Mouse (Mus musculus) spleen, adult 12 weeks (tissue): ENCODE results near the gene Tesk1.
A peak's percentile ranks its signal among the peaks of the same experiment; 100 is the strongest.

Experiments used
- DNase-seq: peaks from one replicate; pipeline ENCODE4 v3.0.0; 2022; ENCODE audit warnings: low spot score

Gene Tesk1

DNA sequence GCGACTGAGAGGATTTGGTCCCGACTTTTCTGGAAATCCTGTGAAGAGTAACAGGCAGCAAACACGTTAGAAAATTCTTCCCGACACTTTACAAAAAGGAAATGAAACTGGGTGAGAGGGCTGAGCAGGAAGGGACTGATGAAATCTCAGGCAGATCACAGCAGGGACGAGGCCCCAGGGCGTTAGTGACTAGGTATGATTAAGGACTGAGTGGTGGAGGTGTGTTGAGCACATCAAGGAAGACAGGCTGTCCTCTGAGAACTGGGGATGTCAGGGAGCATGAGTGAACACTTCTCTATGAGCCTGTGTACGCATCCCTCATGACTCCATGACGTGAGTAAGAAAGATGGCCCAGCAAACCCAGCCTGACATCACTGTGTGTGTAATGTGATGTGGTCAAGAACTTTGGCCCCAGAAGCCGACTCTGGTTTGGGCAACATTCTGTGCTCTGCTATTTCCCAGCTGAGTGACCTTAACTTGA lies 21.9 kb upstream of the Tesk1 start:
- DNase-seq: no peak

DNA sequence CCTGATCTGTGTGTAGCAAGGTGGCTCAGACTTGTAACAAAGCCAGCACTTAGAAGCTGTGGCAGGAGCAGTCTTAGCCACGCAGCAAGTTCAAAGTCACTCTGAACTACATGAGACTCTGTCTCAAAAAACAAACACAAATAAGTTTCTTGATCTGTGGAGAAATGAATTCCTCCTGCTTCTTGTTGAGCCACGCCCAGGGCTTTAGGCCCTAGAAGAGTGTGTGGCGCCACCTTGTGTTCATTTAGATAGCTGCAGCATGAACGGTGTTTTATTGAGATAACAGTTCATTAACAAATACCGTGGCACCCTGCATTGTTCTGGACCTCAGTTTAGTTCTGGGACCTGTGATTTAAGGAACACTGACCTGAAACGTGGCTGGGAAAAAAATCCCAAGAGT lies 21.4 kb upstream of the Tesk1 start:
- DNase-seq: peak; percentile 36

DNA sequence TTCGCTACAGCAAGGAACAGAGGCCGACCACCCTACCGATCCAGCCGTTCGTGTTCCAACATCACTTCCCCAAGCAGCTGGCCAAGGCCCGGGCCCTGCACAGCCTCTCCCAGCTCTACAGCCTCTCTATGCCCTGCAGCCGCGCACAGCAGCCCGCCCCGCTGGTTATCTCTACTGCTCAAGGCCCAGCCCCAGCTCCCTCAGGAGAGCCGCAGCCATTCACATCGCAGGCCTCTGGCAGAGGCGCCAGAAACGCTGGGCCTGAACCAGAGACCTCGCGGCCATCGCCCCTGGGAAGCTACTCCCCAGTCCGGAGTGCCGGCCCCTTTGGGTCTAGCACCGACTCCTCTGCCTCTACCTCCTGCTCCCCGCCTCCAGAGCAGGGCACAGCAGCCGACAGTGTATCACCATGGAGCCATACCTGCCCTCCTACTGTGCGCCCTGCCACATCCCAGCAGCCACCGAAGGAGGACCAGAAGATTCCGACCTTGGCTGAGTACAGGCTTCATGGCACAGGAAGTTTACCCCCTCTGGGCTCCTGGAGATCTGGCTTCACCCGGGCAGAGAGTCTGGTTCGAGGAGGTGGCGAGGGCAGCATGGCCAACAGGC lies 20.0 kb upstream of the Tesk1 start:
- DNase-seq: no peak

DNA sequence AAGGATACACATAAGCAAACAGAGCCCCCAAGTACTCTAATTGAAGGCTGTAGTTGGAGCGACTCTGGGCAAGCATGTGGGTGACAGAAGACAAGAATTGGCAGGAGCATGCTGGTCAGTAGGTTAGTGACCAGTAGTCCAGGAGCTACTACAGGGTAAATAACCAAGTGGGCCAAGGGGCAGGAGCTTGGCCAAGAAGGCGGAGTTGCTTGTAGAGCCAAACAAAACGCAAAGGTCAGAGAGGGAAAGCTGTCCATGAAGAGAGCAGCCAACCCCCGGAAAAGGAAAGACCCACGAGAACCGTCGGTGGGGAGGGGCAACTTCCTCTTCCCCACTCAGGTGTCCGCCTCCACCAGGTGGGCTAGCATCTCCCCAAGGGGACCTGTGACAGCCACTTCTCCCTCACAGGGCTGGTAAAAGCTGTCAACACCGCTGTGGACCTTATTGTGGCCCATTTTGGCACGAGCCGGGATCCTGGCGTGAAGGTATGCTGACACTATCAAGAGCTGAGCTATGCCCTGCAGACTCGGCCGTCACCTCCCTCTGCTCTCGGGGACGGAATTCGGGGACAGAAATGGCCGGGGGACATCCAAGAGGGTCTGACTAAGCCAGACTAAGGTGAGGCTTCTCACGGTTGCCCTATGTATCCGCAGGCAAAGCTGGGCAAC lies 18.3 kb upstream of the Tesk1 start:
- DNase-seq: no peak

DNA sequence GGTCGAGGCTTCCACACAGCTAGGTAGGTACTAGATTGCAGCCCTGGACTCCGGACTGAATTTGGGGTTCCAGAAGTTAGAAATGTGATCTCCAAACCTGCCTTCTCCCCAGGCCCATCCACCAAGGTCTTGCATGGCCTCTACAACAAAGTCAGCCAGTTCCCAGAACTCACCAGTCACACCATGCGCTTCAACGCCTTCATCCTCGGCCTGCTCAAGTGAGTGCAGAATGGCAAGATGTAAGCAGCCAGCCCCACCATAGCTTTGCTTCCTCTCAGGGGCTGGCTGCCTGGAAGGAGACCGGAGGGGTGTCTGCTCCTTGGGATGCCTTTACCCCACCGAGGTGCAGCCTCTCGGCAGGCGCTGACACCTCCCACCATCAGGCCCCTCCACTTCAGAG lies 17.7 kb upstream of the Tesk1 start:
- no peak for DNase-seq

DNA sequence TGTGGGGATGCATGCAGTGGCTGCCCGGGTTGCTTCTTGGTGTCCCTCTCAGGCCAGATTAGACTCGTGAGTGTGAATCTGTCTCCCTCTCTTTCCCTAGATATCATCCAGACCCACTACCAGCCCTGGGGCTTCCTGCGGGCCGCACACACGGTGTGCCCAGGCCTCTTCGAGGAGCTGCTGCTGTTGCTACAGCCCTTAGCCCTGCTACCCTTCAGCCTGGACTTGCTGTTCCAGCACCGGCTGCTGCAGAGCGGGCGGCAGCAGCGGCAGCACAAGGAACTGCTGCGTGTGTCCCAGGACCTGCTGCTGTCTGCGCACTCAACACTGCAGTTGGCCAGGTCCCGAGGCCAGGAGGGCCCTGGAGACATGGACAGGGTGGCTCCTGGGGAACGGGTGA lies 16.5 kb upstream of the Tesk1 start:
- no peak for DNase-seq

DNA sequence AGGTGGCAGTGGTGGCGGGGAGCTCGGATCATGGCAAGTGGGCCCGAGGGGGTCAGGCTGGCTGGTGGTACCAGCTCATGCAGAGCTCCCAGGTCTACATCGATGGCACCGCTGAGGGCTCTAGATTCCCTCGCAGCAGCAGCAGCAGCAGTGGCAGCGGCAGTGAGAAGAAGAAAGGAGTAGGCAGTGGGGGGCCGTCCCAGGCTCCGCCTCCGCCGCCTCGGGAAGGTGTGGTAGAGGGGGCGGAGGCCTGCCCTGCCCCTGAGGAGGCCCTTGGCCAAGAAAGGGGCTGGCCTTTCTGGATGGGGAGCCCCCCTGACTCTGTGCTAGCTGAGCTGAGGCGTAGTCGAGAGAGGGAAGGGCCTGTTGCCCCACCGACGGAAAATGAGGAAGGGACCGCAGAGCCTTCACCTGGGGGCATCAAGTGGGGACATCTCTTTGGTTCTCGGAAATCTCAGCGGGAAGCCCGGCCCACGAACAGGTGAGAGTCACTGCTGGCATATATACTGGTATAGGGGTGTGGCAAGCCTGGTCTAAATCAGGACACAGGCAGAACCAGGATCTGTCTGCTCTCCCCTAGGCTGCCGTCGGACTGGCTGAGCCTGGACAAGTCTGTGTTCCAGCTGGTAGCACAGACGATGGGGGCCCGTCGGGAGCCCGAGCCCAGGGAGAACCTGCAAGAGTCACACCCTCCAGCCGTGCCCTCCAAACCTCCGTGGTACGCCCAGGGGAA lies 15.9 kb upstream of the Tesk1 start:
- no peak for DNase-seq

DNA sequence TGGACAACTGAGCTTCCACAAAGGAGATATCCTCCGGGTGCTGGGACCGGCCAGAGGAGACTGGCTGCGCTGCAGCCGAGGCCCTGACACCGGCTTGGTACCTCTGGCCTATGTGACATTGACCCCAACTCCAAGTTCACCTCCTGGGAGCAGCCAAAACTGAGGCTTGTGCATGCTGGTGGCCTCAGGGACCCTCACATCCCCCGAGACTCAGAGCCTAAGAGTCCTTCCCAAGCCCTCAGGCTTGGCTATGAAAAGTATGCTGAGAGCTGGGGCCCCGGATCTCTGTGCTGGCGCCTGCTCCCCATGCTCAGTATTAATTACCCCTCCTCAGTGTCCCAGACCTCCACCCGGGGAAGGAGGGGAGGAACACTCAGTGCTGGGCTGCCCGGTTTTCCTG lies 15.3 kb upstream of the Tesk1 start:
- no peak for DNase-seq

DNA sequence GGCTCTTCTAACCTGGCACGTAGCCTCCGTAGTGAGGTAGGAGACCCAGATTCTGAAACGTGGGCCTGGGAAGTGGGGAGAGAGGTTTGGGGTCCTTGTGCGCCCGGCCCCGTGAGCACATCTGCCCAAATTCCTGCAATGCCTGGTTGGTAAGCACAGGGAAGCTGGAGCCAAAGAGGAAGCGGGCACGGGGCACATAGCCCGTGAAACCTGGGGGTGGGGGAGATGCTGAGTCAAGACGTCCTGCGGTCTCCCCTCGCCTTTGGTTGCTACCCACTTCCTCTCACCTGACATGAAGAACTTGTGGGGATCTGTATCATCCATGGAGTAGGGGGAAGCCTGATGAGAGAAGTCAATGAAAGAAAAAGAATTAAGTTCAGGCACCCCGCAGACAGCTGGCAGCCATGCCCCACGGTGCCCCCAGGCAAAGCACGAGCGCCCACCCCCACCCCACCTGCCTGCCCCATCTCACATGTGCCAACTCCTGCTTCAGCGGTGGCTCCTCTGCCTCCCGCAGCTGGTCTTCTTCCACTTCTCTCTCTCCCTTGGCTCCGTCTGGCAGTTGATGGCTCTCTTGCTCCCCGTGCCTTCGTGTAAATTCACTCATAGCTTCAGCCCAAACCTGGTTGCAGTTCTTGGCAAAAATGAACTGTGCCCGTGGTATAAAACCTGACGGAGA lies 14.1 kb upstream of the Tesk1 start:
- DNase-seq: no peak

DNA sequence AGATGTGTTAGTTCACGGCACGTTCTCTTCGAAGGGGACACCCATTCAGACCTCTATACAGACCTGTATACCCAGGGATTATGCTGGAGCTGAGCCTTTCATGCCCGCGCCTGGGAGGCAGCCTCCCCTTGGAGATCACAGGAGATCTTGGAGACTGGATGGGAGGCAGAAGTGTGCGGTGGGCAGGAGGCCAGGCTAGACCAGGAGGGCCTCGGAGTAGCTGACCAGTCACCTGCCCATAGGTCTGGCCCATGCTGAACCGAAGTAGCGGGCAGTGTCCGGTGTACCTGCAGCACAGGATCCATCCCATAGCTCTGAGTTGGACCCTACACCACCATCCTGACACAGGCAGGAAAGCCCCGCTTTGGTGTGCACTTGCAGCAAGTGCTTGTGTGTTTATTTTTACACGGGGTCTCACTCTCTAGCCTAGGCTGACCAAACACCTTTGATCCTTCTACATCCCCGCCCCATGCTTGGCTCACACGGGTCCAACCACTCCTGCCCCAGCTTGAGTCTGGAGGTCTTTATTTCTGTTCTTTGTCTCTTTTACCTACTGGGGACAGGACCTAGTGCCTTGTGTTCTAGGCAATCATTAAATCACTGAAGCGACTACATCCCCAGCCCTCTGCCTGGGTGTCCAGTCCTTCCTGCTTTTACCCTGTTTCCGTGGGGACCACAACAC lies 13.4 kb upstream of the Tesk1 start:
- no peak for DNase-seq

DNA sequence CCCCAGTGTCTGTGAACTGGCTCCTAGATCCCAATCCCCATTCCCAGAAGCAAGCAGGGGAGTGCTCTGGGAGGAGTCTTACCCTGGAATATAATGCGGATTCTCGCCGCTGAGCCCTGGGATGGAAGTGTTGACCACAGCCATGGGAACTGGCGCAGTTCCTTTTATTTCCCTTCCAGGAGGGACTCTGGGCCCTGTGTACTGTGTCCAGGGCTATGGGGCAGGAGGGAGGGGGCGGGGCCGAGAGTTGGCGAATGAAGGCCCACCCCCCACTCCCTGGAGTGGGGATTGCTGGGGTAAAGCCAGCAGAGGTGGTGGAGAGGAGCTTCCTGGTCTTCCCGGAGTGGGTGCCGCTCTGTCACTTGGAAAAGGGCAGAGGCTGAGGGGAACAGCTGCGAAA lies 12.8 kb upstream of the Tesk1 start, which contains the start of gene Fam166b:
Fam166b (minus strand) TSS at position 189 of the 400 bp plus-strand sequence.
- DNase-seq: no peak

DNA sequence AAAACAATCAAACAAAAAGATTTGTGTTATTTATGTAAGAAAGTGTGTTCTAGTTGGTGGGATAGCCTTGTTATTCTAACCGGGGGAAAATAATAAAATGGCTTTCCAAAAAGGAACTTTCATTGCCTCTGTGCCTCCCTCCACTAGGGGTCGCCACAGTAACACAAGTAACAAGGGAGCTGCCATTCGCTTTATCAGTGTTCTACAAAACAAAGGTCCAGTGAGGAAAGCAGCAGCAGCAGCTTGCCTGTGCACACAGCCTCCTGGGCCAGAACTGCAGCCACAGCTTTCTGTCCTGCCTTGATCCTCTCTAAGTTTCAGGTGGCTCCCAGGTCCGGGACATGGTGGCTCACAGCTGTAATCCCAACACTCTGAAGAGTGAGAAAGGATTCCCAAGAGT lies 10.0 kb upstream of the Tesk1 start:
- DNase-seq: peak; percentile 52

DNA sequence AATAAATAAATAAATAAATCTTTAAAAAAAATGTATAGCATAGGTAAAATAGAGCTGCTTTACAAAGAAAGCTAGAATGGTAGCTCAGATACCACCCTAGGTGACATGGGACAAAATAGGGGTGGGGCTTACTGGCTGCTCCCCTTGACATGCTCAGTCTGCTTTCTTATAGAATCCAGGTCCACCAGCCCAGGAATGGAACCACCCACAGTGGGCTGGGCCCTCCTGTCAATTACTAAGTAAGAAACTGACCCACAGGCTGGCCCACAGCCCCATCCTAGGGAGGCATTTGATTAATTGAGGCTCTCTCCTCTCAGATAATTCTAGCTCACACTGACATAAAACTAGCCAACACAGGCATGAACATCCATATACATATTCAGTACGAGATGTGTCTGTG lies 8.9 kb upstream of the Tesk1 start:
- no peak for DNase-seq

DNA sequence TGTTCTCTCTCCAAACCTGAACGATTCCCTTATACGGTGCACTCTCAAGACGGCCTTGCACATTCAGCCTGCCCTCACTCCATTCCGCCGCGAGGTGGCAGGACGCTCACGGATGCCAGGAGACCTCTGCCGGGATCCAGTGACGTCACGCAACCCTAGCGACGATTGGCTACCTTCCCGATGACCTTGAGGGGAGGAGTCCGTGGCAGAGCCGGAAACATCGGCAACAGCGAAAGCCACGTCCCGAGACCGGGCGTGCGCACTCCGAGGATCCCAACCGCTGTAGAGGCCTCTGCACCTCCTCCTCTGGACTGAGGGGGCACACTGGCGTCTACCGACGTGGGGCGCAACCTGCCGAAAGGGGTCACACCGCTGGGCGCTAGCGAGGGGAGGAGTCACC lies 305 bp downstream of the Tesk1 start:
- DNase-seq: peak; percentile 92

DNA sequence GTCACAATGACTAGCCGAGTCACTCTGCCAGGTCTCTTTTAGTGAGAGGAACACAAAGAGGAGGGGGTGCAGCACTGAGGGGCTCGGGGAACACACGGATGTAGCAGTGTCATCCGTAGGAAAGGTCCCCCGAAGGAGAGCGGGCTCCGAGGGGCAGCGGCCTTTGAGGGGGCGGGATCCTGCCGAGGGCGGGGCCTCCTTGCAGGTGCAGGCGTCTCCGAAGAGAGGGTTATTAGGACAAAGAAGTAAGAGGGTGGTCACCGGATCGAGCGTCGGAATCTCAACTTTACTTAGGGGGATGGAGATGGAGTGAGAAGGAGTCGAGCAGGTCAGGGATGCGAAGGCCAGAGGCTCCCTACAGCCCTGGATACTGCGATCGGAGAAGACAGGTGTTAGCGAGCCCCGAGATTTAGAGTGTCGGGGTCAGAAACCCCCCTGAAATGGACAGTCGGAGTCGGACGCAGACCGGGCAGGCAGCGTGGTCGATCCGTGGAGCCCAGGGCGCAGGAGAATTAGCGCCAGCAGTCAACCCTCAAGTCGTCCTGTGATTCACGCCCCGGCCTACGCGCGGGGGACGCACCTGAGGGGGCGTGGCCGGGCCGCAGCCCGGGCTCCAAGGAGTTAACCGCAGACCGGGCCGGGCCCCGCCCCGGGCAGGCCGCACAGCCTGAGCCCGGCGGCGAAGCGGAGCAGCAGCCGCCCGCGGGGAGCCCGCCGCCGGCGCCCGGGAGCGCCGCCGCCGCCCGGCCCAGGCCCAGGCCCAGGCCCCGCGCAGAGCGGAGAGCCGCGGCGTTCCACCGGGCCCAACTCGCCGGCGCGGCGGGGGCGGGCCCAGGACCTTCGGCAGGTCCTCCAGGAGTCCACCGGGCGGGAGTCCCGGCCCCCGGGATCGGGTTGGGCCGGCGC lies 970 bp downstream of the Tesk1 start:
- peak; percentile 65 for DNase-seq

DNA sequence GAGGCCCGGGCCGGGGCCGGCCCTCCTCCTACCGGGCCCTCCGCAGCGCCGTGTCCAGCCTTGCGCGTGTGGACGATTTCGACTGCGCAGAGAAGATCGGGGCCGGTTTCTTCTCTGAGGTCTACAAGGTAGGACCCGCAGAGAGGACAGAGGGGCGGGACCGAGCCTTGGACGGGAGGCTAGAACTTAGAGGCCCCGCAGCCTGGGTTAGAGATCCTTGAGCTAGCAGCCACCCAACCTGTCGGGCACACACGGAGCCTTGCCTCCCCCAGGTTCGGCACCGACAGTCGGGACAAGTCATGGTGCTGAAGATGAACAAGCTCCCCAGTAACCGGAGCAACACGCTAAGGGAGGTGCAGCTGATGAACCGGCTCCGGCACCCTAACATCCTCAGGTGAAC lies 1.8 kb downstream of the Tesk1 start:
- no peak for DNase-seq

DNA sequence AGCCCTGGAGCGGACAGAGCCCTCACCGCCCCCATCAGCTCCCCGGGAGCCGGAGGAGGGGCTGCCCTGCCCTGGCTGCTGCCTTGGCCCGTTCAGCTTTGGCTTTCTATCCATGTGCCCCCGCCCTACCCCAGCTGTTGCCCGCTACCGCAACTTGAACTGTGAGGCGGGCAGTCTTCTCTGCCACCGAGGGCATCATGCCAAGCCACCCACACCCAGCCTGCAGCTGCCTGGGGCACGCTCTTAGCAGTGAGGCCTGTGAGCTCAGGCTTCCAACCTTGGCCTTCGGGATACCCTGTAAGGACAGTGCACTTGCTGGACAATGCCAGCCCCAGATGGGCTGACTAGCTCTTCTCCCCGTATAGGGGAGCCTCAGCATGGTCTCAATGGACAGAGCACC lies 5.5 kb downstream of the Tesk1 start:
- no peak for DNase-seq

DNA sequence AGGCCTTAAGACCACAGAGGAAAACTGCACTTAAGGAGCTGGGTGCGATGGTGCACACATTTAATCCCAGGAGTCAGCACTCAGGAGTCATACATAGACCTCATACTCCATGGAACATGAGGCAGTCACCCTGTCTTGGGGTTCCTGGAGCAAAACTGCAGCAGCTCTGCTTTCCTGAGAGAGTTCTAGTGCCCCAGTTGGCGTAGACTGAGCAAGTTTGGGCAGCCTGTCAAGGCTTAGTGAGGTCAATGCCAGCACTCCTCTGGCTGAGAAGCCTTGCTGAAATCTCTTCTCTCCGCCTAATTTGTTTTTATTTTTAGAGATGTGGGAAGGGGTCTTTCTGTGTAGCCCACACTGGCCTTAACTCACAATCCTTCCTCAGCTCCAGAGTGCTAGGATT lies 6.8 kb downstream of the Tesk1 start:
- DNase-seq: no peak

DNA sequence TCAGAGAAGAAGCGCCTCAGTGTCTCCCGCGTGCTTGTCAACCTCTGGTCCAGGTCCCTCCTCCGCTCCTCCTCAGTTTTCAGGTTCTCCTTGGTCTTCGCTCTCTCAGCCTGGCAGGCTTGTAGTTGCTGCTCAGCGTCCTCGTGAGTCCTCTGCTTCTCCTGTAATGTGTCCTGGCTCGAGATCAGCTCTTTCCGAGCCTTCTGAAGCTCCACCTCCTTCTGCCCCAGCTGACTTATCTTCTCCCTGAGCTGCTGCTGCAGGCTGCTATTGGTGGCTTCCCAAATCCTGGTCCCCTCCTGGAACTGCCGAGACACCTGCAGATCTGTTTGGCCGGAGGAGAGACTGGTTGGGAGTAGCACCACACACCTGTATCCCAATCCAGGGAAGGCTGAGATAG lies 10.6 kb downstream of the Tesk1 start:
- DNase-seq: no peak

DNA sequence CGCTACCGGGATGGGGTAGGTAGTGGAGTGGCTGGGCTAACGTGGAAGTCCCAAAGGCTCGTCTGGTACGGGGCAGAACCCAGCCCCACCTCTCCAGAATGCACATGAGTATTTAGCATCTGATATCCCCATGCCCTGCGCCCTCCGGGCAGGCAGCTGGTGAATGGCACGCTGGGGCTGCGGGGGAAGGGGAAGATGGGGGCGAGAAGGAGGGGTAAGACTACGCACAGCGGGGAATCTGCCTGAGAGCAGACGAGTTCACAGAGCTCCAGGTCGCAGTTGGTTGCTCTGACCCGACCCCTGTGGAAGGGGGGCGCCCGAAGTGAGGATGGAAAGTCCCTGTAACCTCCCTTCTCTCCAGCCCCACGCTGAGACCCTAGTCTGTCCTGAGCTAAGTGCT lies 11.7 kb downstream of the Tesk1 start:
- DNase-seq: no peak
